Mouse (Mus musculus) hindbrain, embryonic 16.5 days (tissue): ENCODE measurements around the gene Per2. TPM values are rescaled to one million over a fixed set of nuclear protein-coding genes. Genes with fewer than 3 reads are reported as not detected.

Experiments
- ATAC-seq: fragments of 200-750 bp; cut with Nextera tagmentation; 2 replicates; pipeline ENCODE4 v1.8.0; 2017; ENCODE audit warnings: moderate TSS enrichment, moderate library complexity
- H3K27ac ChIP-seq: fragments of 300-500 bp; sonication (generic); 2 replicates; pipeline ENCODE4 v1.5.1; 2014; ENCODE audit warnings: low read depth, mild to moderate bottlenecking, control low read depth, low read length, moderate library complexity
- H3K27me3 ChIP-seq: fragments of 300-500 bp; sonication (generic); replicated peaks from 2 replicates; pipeline ENCODE4 v1.6.1; 2014; ENCODE audit warnings: low read length; ENCODE audit not compliant: control insufficient read depth, insufficient read depth
- H3K36me3 ChIP-seq: fragments of 300-500 bp; sonication (generic); 2 replicates; pipeline ENCODE4 v1.6.1; 2014; ENCODE audit warnings: mild to moderate bottlenecking, low read length, moderate library complexity, mixed read lengths; ENCODE audit not compliant: control insufficient read depth, insufficient read depth
- H3K4me1 ChIP-seq: fragments of 300-500 bp; sonication (generic); 2 replicates; pipeline ENCODE4 v1.6.1; 2014; ENCODE audit warnings: low read depth, low read length; ENCODE audit not compliant: control insufficient read depth, insufficient read depth
- H3K4me2 ChIP-seq: fragments of 300-500 bp; sonication (generic); 2 replicates; pipeline ENCODE4 v1.6.1; 2014; ENCODE audit warnings: mild to moderate bottlenecking, low read length, control low read depth, moderate library complexity
- H3K4me3 ChIP-seq: fragments of 300-500 bp; sonication (generic); 2 replicates; pipeline ENCODE4 v1.5.1; 2014; ENCODE audit warnings: mild to moderate bottlenecking, low read length, control low read depth, moderate library complexity
- H3K9ac ChIP-seq: fragments of 300-500 bp; sonication (generic); 2 replicates; pipeline ENCODE4 v1.6.1; 2014; ENCODE audit warnings: low read depth, mild to moderate bottlenecking, control low read depth, low read length, moderate library complexity
- H3K9me3 ChIP-seq: fragments of 300-500 bp; sonication (generic); 2 replicates; pipeline ENCODE4 v1.6.1; 2014; ENCODE audit warnings: mild to moderate bottlenecking, low read length, moderate library complexity; ENCODE audit not compliant: control insufficient read depth
- WGBS: fragments of 180-500 bp; shearing (Covaris S2); extraction: QIAGEN DNeasy Blood & Tissue Kit; methylation state at CpG from one replicate; pipeline ENCODE4 v1.1.7; 2014; 5-methylcytosine and 5-hydroxymethylcytosine counted together
- polyA plus RNA-seq: library from polyadenylated mRNA; unstranded; fragments of >200 nt; fragmentation: Nextera tagmentation; extraction: Ambion mirVana; gene quantifications from 2 replicates; pipeline ENCODE4 v1.2.1, GENCODE M21; 2015

Per2 gene
- polyA plus RNA-seq, 1 experiment from 2014 or later: 5.0 TPM

GRCm38 (mm10) chr1:91429212-91429611, 29.9 kb downstream of the Per2 start:
- H3K4me3 ChIP-seq: no peak overlapping the region
- H3K36me3 ChIP-seq: peaks cover 17% of the 10 kb centered on the region
- no peak overlapping the region for H3K4me2 ChIP-seq
- no peak for ATAC-seq
- no peaks in the 10 kb centered on the region for H3K4me1 ChIP-seq
- 93% methylated on average over 10 of the region's 10 CpGs for WGBS
- no peaks in the 10 kb centered on the region for H3K9me3 ChIP-seq
- no peak overlapping the region for H3K27ac ChIP-seq
- H3K9ac ChIP-seq: no peak overlapping the region
- no peaks in the 10 kb centered on the region for H3K27me3 ChIP-seq

- WGBS: 30% methylated on average over 4 of the region's 4 CpGs
- Histone ChIP-seq H3K27ac (no peak overlapping the region), H3K4me2 (no peak overlapping the region), H3K9ac (no peak overlapping the region), H3K27me3 (no peaks in the 10 kb centered on the region), H3K4me1 (no peaks in the 10 kb centered on the region), H3K9me3 (no peaks in the 10 kb centered on the region), H3K36me3 (peaks cover 19% of the 10 kb centered on the region), H3K4me3 (no peak overlapping the region)
- peak; percentile 78 for ATAC-seq
These were observed 30.5 kb downstream of the Per2 start for GRCm38 (mm10) chr1:91428614-91429013.

DNA sequence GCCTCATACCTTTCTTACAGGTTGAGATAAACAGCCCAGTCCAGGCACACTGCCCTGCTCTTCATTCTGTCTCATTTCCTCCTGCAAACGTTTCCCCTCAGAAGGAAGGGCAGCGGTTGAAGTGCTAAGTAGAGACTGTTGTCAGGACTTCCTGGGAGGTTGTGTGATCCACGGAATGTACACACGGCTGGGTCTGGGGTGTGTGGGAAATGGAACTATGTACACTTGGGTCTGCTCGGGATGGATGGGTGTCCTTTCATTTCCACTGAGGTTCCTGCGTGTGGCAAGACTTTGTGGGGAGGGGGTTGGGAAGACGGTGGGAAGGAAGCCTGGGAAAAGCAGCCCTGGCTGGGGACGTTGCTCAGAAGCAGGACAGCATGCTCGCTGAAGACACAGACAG, 32.7 kb downstream of the Per2 start:
- Histone ChIP-seq H3K36me3 (peaks cover 15% of the 10 kb centered on the region; the same call in 1 of the 2 replicates), H3K9me3 (no peaks in the 10 kb centered on the region), H3K27ac (no peak overlapping the region), H3K4me1 (no peaks in the 10 kb centered on the region), H3K4me3 (no peak overlapping the region), H3K9ac (no peak overlapping the region), H3K4me2 (no peak overlapping the region), H3K27me3 (no peaks in the 10 kb centered on the region)
- ATAC-seq: no peak
- WGBS: 91% methylated on average over 9 of the region's 9 CpGs

GRCm38 (mm10) chr1:91420601-91421065, 38.5 kb downstream of the Per2 start:
- Histone ChIP-seq H3K27ac (no peak overlapping the region), H3K4me1 (no peaks in the 10 kb centered on the region), H3K4me2 (no peak overlapping the region), H3K4me3 (no peak overlapping the region), H3K27me3 (no peaks in the 10 kb centered on the region), H3K9me3 (no peaks in the 10 kb centered on the region), H3K9ac (no peak overlapping the region), H3K36me3 (peaks cover 10% of the 10 kb centered on the region; the same call in 1 of the 2 replicates)
- WGBS: 88% methylated on average over 8 of the region's 8 CpGs
- ATAC-seq: no peak

DNA sequence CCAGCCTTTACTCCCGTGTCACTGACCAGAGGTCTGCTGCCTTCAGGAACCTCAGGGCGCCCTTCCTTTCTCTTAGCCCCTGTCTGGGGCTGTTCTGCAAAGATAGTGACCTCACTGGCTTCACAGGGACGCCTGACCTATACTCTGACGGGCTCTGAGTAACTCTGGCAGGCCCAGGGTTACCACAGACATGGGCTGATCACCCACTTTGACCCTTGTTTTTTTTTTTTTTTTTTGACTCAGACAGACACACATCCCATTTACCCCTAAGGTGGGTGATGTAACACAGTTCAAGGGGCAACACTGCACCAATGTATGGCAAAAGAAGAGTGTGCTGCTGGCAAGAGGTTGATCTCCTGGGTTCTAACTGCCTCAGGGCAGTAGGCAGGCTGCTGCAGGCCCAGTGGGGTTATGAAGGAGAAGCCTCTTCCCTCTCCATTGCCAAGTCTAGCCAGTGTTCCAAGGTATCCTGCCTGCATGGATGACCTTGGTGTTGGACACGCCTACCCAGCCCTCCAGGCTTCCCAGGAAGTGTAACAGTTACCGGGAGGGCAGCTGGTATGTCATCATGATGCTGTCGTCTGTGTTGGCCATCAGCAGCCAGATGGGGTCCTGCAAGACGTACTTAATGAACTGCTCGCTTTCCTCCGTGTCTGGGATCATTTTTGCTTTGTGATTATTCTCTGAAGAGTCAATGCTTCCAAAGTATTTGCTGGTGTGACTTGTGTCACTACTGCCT, 39.1 kb downstream of the Per2 start:
- Histone ChIP-seq H3K4me2 (no peak overlapping the region), H3K9ac (no peak overlapping the region), H3K4me3 (no peak overlapping the region), H3K27me3 (no peaks in the 10 kb centered on the region), H3K4me1 (peaks cover 3% of the 10 kb centered on the region; the same call in 1 of the 2 replicates), H3K27ac (no peak overlapping the region), H3K36me3 (peaks cover 10% of the 10 kb centered on the region; the same call in 1 of the 2 replicates), H3K9me3 (no peaks in the 10 kb centered on the region)
- 60% methylated on average over 10 of the region's 10 CpGs for WGBS
- no peak for ATAC-seq

- no peak for ATAC-seq
- H3K27ac ChIP-seq: no peak overlapping the region
- H3K9ac ChIP-seq: no peak overlapping the region
- H3K4me1 ChIP-seq: peaks cover 20% of the 10 kb centered on the region
- no peaks in the 10 kb centered on the region for H3K9me3 ChIP-seq
- H3K27me3 ChIP-seq: no peaks in the 10 kb centered on the region
- peaks cover 6% of the 10 kb centered on the region; the same call in 1 of the 2 replicates for H3K36me3 ChIP-seq
- WGBS: 74% methylated on average over 1 of the region's 1 CpGs
- no peak overlapping the region for H3K4me3 ChIP-seq
- no peak overlapping the region for H3K4me2 ChIP-seq
These were observed 41.1 kb downstream of the Per2 start for GRCm38 (mm10) chr1:91417991-91418390.

- Histone ChIP-seq H3K27me3 (no peaks in the 10 kb centered on the region), H3K4me2 (no peak overlapping the region), H3K36me3 (peaks cover 6% of the 10 kb centered on the region; the same call in 1 of the 2 replicates), H3K9me3 (no peaks in the 10 kb centered on the region), H3K9ac (no peak overlapping the region), H3K4me3 (no peak overlapping the region), H3K4me1 (peaks cover 33% of the 10 kb centered on the region), H3K27ac (peak overlapping the region; percentile 80)
- WGBS: 47% methylated on average over 5 of the region's 5 CpGs
- no peak for ATAC-seq
These were observed 43.8 kb downstream of the Per2 start for GRCm38 (mm10) chr1:91415311-91415710.

GRCm38 (mm10) chr1:91414903-91415302, 44.2 kb downstream of the Per2 start:
- peak overlapping the region; percentile 80 for H3K27ac ChIP-seq
- H3K27me3 ChIP-seq: no peaks in the 10 kb centered on the region
- peak overlapping the region; percentile 67; the same call in 1 of the 2 replicates for H3K9ac ChIP-seq
- peaks cover 33% of the 10 kb centered on the region for H3K4me1 ChIP-seq
- H3K4me2 ChIP-seq: peak overlapping the region; percentile 93; the same call in 1 of the 2 replicates
- no peak for ATAC-seq
- WGBS: 33% methylated on average over 4 of the region's 4 CpGs
- peaks cover 6% of the 10 kb centered on the region; the same call in 1 of the 2 replicates for H3K36me3 ChIP-seq
- H3K9me3 ChIP-seq: no peaks in the 10 kb centered on the region
- H3K4me3 ChIP-seq: no peak overlapping the region

DNA sequence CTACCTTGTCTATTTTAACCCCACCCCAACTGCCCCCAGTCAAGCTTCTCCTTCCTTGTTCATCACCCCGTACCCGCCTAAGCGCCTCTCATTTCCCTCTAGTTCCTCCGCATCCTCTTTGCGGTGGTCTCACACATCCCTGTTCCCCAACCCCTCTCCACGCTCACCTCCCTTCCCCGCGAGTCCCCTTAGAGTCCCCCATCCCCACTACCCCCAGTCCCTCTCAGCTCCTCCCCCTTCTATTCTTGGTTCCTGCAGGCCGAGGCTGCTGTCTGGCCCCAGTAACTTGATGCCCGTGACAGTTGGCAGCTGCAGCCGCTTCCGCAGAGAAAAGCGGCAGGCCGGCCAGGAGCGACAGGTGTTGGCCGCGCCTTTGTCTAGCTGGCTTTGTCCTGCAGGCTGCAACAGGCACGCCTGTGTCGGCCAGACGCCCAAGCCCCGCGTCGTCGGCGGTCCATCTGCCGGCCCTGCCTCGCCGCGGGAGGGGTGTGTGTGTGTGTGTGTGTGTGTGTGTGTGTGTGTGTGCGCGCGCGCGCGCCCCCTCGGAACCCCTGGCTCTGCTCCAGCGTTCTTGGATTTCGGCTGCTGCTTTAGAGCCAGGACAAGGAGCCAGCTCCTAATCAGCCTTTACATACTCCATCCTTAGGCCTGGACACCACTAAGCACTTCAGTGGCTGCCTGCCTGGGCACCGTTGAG, 45.1 kb downstream of the Per2 start, which contains the start of gene Hes6:
Hes6 (minus strand) TSS at position 141 of the 697 bp plus-strand sequence.
- Histone ChIP-seq H3K27ac (peak within 1 kb of the TSS; percentile 80), H3K27me3 (no peaks in the 10 kb centered on the region), H3K4me3 (peak within 1 kb of the TSS; percentile 67), H3K4me2 (peak within 1 kb of the TSS; percentile 93), H3K36me3 (peaks cover 6% of the 10 kb centered on the region; the same call in 1 of the 2 replicates), H3K4me1 (peaks cover 33% of the 10 kb centered on the region), H3K9ac (peak within 1 kb of the TSS; percentile 85), H3K9me3 (no peaks in the 10 kb centered on the region)
- peak; percentile 71 for ATAC-seq
- under 1% methylated on average over 39 of the region's 39 CpGs for WGBS
